Mouse (Mus musculus) lung, postnatal 36 days (tissue): ENCODE measurements around the gene Rad51b.

Source experiments
- DNase-seq: peaks from one replicate; pipeline ENCODE4 v3.0.0; 2022; ENCODE audit warnings: mixed read lengths

Gene Rad51b

GRCm38 (mm10) chr12:79535532-79536437, 238.7 kb downstream of the Rad51b start:
- DNase-seq = no peak

GRCm38 (mm10) chr12:79540176-79540575, 243.1 kb downstream of the Rad51b start:
- DNase-seq = no peak

DNA sequence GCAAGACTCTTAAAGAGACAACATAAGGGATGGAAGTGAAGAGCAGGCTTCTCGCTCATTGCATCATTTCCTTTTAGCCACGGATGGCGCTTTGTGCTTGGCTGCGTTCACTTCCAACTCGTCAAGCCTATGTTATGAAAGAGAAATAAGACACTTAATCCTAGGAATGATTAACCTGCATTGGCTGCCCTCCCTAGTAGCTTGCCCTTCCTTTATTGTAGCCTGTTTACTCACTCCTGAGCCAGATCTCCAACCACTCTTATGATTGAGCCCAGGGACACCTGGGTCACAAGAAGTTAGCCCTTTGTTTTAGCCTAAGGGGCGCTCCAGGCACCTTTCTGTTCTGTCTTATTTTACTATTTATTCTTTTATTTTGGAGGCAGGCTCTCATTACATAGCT, 244.5 kb downstream of the Rad51b start:
- DNase-seq = peak; percentile 85

- no peak for DNase-seq
Measured at GRCm38 (mm10) chr12:79545063-79545462, 248.0 kb downstream of the Rad51b start.

DNA sequence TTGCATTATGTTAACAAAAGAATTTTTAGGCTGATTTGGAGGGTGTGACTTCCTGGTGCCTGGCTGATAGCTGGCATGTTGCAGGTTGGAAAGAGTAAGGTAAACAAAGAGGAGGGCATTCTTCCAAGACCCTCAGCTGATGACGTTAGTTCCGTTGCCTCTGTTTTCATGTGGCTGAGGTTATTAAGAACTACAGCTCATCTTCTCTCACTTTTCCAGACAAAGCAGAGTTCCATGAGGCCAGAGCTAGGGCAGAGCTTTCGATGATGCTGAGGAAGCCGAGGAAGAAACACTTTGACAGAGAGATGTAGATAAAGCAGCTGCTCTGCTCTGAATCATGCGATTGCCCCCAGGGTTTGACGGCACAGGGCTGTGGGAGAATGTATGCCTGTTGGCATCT, 250.5 kb downstream of the Rad51b start:
- DNase-seq = peak; percentile 76

- DNase-seq = no peak
Measured at GRCm38 (mm10) chr12:79548607-79549330, 251.7 kb downstream of the Rad51b start.

DNA sequence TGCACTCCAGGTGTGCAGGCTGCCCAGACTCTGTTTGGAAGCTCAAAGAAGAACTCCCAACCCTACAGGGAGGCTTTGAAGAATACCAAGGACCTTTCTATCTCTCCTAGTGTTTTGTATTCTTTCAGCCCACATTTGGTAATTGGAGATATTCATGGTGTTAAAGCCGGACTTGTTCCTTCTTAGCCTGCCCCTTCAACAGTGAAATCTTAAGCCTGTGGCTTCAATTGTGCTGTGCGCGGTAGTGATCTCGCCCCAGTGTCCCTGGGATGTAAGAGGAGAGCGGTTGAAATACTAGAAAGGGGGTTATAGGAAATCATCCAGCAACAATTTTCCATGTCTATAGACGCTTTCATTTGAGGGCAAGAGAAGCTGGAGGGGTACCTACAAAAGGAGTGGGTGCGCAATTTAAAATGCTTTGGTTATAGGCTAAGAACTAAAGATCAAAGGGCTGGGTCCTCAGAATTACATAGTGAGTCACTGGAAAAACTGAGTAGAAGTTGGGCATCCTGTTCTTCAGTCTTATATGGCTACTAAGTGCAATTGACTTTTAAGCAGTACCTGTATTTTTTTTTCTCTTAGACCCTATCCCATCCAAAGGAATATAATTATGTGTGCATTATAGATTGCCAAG, 253.1 kb downstream of the Rad51b start:
- DNase-seq = no peak

GRCm38 (mm10) chr12:79551274-79551673, 254.2 kb downstream of the Rad51b start:
- DNase-seq = no peak

DNA sequence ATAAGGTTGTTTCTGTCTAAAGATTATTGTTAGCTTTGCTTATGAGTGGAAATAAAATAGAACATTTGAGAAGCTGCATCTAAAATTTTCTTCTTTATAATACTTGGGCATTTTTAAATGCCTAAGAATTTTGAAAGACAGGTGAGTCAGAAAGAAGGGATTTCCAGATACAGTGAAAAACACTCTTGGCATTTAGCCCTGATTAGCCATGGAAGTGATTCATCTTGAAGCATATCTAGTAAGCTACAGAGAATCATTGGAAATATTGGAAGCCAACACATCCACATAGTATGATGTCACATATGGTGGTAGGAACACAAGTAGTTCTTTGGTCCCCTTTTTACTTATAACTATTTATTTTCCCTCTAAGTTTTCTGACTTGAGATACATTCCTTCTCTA, 256.0 kb downstream of the Rad51b start:
- DNase-seq = no peak

DNA sequence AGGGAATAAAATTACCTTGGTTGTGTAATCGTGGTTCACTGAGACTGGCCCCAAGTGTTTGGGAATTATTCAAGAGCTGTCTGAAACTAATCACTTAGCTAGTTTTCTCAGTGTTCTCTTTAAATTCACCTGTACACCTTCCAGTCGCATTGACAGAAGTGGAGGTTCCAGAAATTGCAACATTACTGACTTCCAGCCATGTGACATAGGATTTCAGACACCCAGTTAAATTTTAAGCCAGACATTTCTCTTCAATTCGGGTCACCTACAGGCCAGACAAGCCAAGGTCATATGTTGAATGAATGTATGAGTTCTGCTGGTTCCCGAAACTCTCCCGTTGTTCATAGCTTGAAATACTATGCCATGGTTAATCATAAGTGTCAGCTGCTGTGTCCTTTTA, 260.8 kb downstream of the Rad51b start:
- peak; percentile 73 for DNase-seq

GRCm38 (mm10) chr12:79558711-79559110, 261.6 kb downstream of the Rad51b start:
- DNase-seq = no peak

DNA sequence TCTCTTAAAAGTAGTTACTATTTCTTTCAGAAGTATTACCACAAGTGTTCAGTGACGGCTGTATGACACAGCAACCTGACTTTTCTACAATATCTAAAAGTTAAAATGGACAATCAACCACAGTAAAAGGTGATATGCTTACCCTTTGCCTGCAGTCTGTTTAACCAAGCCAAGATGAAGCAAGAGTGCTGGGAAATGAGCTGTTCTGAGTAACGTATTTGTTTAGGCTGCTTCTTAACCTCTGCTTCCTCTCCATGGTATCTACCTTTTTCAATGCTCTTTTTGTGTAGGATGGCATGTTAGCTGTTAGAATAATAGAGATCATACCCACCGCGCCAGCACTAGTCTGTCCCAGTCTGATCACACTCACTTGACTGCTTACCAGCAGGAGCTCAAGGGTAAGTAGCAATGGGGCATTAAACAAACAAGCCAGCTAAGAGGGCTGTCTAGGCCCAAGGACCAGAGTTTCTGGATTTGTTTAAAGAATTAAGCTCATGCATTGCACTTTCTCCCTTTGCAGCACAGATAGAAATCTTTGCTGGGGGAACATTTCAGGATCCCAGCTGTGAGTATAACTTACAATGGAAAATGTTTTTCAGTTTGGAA, 262.4 kb downstream of the Rad51b start:
- DNase-seq = peak; percentile 36

DNA sequence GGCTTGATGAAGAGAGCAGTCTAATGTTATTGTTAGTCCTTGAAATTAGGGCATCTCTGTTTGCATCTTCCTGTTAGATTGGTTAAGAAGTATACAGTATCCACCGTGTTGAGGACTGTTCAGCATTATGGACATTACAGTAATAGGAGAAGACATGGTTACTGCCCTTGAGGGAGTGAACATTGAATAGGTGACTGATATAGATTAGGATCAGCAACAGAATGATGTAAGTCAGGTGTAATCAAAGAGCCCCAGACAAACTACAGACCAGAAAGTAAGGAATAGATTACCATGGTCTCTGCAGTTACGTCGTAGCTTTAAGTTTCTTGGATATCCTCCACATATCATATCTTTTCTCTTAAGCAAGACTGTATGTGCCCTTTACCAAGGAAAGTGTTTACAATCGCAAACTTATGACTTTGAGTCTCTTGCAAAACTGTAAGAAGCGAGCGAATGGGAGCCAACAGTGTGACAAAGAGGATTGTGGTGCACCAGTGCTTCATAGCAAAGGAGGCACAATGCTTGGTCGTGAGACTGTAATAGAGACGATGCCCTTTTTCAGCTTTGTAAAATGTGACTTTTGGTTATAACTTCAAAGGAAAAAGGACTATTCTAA, 263.1 kb downstream of the Rad51b start:
- no peak for DNase-seq

DNA sequence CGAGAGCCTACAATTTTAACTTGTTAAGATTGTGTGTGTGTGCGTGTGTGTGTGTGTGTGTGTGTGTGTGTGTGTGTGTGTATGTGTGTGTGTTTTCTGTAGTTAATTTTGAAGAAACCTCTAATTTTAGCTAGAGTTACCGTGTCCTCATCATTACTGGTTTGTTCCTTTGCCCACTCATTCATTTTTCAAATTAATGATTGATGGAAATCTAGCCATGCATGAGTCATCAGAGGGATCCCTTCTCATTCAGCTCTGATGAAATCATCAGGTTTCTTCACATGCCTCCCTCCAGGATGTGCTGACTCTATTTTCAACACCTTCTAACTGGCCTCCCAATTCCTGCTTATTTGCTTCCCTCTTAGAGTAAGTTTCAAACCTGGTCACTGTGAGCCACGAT, 263.8 kb downstream of the Rad51b start:
- DNase-seq = peak; percentile 30

- DNase-seq = no peak
Measured at GRCm38 (mm10) chr12:79574159-79575040, 277.3 kb downstream of the Rad51b start.

GRCm38 (mm10) chr12:79575041-79575541, 278.0 kb downstream of the Rad51b start:
- DNase-seq = no peak

- no peak for DNase-seq
Measured at GRCm38 (mm10) chr12:79577525-79577924, 280.4 kb downstream of the Rad51b start.

DNA sequence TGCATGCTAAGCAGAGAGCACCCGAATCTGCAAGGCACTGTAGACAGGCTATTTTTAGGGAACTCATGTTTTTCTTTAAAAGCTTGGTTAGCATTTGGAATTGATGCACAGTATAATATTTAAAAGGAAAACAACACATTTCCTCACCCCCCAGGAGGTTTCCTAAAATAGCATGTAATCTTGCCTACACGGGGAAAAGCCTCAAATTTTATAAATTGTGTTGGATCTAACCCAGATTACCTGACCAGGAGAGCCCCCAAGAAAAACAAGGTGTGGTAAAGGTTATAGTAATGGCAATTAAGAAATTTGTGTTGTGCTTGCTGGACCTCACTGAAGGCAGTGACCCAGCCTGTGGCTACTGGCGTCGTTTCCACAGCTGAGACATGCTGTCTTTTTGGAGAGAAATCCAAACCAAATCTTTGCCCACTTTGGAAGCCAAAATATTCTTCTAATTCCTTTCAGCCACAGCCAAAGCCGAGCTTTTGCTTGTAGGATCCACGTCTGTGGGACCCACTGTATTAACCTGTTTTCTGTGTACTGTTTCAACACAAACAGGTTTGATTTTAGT, 282.0 kb downstream of the Rad51b start:
- DNase-seq = peak; percentile 28

DNA sequence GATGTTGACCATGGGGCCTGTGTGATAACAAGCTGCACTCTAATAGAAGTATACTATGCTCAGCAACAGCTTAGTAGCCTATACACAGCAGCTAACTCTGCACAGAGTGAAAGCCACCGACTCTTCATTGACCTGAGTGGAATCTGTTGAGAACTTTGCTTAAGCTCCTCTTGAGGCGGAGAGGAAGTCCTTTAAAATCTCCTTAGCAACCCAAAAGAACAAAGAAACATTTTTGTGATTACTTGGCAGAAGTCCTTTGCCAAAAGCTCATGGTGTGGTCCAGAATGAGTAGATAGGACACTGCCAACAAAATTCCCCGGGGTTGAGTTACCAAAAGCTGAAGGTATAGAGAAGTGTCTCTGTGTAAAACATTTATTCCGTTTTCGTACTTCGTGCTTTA, 282.8 kb downstream of the Rad51b start:
- DNase-seq = peak; percentile 73

GRCm38 (mm10) chr12:79584556-79585307, 287.6 kb downstream of the Rad51b start:
- no peak for DNase-seq
